Mouse (Mus musculus): Measurements from ENCODE around the gene Clpsl2. TPM values are rescaled to one million over a fixed set of nuclear protein-coding genes. Genes with fewer than 3 reads are reported as not detected.

The Clpsl2 gene
- polyA plus RNA-seq, 1 experiment, result not detected

DNA sequence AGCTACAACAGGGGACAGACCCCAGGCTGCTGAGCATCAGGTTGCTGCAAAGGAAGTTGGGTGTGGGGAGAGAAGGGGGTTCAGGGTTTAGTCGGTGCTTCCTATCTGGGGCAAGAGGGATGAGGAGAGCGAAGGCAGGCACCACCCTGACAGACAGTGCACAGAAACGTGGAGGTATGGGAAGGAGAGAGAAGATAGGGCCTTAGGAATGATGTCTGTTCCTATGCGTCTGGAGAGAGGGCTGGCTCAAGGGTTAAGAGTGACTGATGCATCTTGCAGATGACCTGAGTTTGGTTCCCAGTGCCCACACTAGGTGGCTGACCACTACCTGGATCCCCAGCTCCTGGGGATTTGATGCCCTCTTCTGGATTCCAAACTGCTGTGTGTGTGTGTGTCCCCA lies 32.3 kb upstream of the Clpsl2 start:
- no peak for DNase-seq
- Histone ChIP-seq H3K27me3 (ENCODE audit: control insufficient read depth, insufficient read depth, low read length) (no peaks in the 10 kb centered on the region), H3K4me1 (ENCODE audit: control insufficient read depth, insufficient read depth, low read length) (peaks cover under 1% of the 10 kb centered on the region; the same call in 1 of the 2 replicates), H3K4me3 (replicated peaks; ENCODE audit: insufficient read depth, low read depth, low read length) (no peak overlapping the region), H3K27ac (ENCODE audit: insufficient read depth, low read length) (no peak overlapping the region; the same call in 1 of the 2 replicates)
- WGBS, result 81% methylated on average over 4 of the region's 4 CpGs
- TF ChIP-seq CTCF (IDR thresholded peaks at IDR 0.05; ENCODE audit: borderline replicate concordance, insufficient read depth, low read depth, low read length), result no peak
- no peak for TF ChIP-seq POLR2A (IDR thresholded peaks at IDR 0.05; ENCODE audit: borderline replicate concordance, insufficient read depth, low read length)

DNA sequence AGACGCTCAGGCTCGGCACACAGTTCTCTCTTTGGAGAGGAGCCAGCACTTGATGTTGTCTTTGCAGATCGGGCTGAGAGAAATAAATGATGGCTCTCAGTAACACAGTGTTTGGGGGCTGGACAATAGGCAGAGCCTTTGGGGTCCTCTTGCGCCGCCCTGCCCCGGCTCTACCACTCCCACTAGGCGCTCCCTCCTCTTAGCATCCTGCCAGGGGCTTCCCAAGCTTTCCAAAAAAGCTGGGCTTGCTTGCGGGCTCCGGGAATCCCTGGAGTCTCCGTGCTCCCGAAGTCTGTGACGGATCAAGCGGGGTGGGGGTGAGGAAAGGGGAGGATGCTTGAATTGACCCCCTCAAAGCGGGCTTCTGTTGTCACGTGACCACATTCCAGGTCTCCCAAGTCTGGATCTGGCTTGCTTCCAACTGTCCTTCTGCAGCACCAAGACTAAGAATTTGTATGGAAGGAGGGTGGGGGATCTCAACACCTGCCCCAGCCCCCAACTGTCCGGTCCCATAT lies 31.7 kb upstream of the Clpsl2 start, which contains the start of gene Fkbp5:
Fkbp5 (minus strand) TSS at position 87 of the 515 bp plus-strand sequence.
- peak within 1 kb of the TSS; percentile 14; the same call in 1 of the 2 replicates for H3K27ac ChIP-seq (ENCODE audit: insufficient read depth, low read length)
- H3K4me3 ChIP-seq (replicated peaks; ENCODE audit: insufficient read depth, low read depth, low read length), result peak within 1 kb of the TSS; percentile 61
- H3K4me1 ChIP-seq (ENCODE audit: control insufficient read depth, insufficient read depth, low read length), result peaks cover 3% of the 10 kb centered on the region; the same call in 1 of the 2 replicates
- peak in 1 of 2 experiments; percentile 51 for DNase-seq
- 4% methylated on average over 16 of the region's 16 CpGs for WGBS
- TF ChIP-seq POLR2A (IDR thresholded peaks at IDR 0.05; ENCODE audit: borderline replicate concordance, insufficient read depth, low read length) (no peak), CTCF (IDR thresholded peaks at IDR 0.05; ENCODE audit: borderline replicate concordance, insufficient read depth, low read depth, low read length) (no peak)
- no peaks in the 10 kb centered on the region for H3K27me3 ChIP-seq (ENCODE audit: control insufficient read depth, insufficient read depth, low read length)

DNA sequence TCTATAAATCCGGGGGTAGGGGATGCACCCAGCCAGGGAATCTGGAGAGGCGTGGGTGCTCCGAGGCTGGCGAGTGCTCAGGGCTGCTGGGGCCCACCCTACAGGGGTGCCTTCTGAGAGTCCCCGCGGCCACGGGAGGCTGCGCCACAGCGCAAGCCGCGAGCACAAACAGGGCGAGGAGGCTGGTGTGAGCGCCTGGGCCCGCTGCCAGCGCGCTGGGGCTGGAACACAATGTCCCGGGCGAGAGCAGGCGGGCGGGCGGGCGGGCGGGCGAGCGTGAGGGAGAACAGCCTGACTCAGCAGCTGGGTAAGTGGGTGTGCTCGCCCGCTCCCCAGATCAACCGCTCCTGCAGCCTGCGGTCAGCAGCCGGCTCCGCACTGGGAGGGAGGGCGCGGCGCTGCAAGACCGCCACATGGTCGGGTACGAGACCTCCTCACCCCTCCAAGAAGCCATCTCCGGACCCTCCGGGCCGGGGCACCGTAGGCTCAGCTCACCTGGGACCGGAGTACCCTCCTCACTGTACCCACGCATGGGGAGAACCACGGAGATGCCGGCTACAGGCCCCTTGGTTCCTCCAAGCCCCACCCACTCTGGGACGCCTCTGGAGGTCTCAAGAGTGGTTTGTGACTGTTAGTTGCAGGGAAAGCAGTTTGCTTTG lies 31.1 kb upstream of the Clpsl2 start:
- Histone ChIP-seq H3K4me1 (ENCODE audit: control insufficient read depth, insufficient read depth, low read length) (peaks cover 3% of the 10 kb centered on the region; the same call in 1 of the 2 replicates), H3K27ac (ENCODE audit: insufficient read depth, low read length) (peak overlapping the region; percentile 14; the same call in 1 of the 2 replicates), H3K4me3 (replicated peaks; ENCODE audit: insufficient read depth, low read depth, low read length) (peak overlapping the region; percentile 61), H3K27me3 (ENCODE audit: control insufficient read depth, insufficient read depth, low read length) (no peaks in the 10 kb centered on the region)
- 2% methylated on average over 44 of the region's 46 CpGs for WGBS
- no peak for TF ChIP-seq CTCF (IDR thresholded peaks at IDR 0.05; ENCODE audit: borderline replicate concordance, insufficient read depth, low read depth, low read length)
- peak; percentile 83 to 84 for DNase-seq

DNA sequence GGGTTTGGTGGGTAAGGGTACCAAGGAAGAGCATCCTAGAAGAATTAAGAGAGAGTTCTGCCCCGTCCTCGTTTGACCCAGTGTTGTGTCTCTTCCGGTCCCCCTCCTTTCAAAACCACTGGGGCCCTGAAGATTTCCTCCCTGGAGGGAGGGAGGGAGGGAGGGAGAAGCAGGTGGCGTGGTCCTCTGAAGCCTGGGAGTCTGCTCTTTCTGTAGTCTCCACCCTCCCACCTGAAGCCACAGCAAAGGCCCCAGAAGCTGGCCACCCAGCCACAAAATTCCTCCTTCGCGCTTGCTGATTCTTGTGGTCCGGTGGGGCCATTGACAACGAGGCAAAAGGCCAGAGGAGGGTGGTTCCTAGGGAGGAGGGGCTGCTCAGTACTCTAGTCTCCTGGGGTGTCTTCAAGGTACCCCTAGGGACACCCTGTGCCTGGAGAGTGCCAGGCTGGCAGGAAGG lies 30.6 kb upstream of the Clpsl2 start:
- H3K27me3 ChIP-seq (ENCODE audit: control insufficient read depth, insufficient read depth, low read length), result no peaks in the 10 kb centered on the region
- peak overlapping the region; percentile 42 for H3K4me3 ChIP-seq (replicated peaks; ENCODE audit: insufficient read depth, low read depth, low read length)
- TF ChIP-seq CTCF (IDR thresholded peaks at IDR 0.05; ENCODE audit: borderline replicate concordance, insufficient read depth, low read depth, low read length) (no peak), POLR2A (IDR thresholded peaks at IDR 0.05; ENCODE audit: borderline replicate concordance, insufficient read depth, low read length) (no peak)
- WGBS, result 42% methylated on average over 8 of the region's 8 CpGs
- peaks cover 3% of the 10 kb centered on the region; the same call in 1 of the 2 replicates for H3K4me1 ChIP-seq (ENCODE audit: control insufficient read depth, insufficient read depth, low read length)
- no peak overlapping the region for H3K27ac ChIP-seq (ENCODE audit: insufficient read depth, low read length)
- DNase-seq, result no peak

DNA sequence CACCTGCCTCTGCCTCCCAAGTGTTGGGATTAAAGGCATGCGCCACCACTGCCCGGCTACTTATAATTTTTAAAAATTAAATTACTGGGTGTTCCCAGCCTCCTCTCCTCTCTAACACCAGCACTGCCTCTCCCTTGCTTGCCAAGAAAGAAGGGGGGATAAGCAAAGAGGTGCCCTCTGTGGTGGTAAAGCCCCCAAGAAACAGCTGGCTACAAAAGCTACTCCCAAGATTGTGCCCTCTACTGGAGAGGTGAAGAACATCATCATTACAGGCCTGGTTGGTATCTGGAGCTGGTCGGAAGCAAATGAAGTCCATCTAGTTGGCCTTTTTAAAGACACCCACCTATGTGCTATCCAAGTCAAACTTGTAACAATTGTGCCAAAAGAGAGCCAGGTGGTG lies 29.4 kb upstream of the Clpsl2 start:
- TF ChIP-seq CTCF (IDR thresholded peaks at IDR 0.05; ENCODE audit: borderline replicate concordance, insufficient read depth, low read depth, low read length), result peak; percentile 19; the same call in 1 of the 2 replicates
- TF ChIP-seq POLR2A (IDR thresholded peaks at IDR 0.05; ENCODE audit: borderline replicate concordance, insufficient read depth, low read length), result no peak
- Histone ChIP-seq H3K27me3 (ENCODE audit: control insufficient read depth, insufficient read depth, low read length) (no peaks in the 10 kb centered on the region), H3K4me1 (ENCODE audit: control insufficient read depth, insufficient read depth, low read length) (peaks cover 3% of the 10 kb centered on the region; the same call in 1 of the 2 replicates), H3K27ac (ENCODE audit: insufficient read depth, low read length) (no peak overlapping the region), H3K4me3 (replicated peaks; ENCODE audit: insufficient read depth, low read depth, low read length) (no peak overlapping the region)
- DNase-seq, result no peak
- 95% methylated on average over 3 of the region's 3 CpGs for WGBS

DNA sequence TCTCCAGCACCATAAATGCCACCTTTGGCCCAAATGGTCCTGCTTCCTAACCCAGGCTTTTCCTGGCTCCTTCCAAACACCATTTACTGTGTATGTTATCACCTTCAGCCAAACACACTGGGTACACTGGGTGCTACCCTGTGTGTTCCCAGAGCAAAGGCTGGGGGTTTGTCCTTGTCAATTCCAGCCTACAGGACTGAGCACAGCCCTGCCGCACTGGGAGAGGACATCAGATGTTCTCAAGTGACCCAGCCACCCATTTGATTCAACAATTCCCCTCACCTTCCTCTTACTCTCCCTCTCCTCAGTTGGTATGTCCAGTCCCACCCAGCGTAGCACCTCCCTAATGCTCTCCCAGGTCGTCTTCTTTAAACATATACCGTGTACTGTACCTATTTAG lies 28.6 kb upstream of the Clpsl2 start:
- H3K4me3 ChIP-seq (replicated peaks; ENCODE audit: insufficient read depth, low read depth, low read length), result no peak overlapping the region
- DNase-seq, result no peak
- WGBS, result 93% methylated on average over 4 of the region's 4 CpGs
- H3K27ac ChIP-seq (ENCODE audit: insufficient read depth, low read length), result no peak overlapping the region
- no peaks in the 10 kb centered on the region for H3K27me3 ChIP-seq (ENCODE audit: control insufficient read depth, insufficient read depth, low read length)
- TF ChIP-seq CTCF (IDR thresholded peaks at IDR 0.05; ENCODE audit: borderline replicate concordance, insufficient read depth, low read depth, low read length), result no peak
- TF ChIP-seq POLR2A (IDR thresholded peaks at IDR 0.05; ENCODE audit: borderline replicate concordance, insufficient read depth, low read length), result no peak
- H3K4me1 ChIP-seq (ENCODE audit: control insufficient read depth, insufficient read depth, low read length), result peaks cover 3% of the 10 kb centered on the region; the same call in 1 of the 2 replicates

DNA sequence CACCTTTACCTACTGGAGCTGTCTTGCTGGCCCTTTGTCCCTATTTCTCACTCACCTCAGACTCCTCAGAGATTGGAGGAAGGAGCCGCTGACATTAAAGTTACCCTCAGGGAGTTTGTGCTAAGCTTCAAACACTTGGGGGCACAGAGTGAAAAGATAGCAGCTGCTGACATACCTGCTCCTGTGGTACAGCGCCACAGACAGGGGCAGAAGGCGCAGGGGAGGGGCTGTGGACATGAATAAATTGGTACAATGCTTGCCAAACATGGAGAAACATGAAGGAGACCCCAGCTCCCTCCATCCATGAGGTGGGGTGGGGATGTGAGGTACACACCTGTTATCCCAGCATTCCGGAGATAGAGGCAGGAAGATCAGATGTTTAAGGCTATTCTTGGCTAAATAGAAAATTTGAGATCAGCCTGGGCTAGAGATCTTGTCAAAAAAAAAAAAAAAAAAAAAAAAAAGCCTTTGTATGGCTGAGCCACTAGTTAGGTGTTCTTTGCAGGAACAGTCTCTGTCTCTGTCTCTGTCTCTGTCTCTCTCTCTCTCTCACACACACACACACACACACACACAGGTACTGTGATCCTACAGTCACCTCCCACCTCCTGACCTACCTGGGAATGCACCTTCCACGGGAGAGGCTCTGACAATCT lies 28.0 kb upstream of the Clpsl2 start:
- H3K27ac ChIP-seq (ENCODE audit: insufficient read depth, low read length), result no peak overlapping the region
- whole genome bisulfite sequencing, result 75% methylated on average over 5 of the region's 5 CpGs
- H3K4me1 ChIP-seq (ENCODE audit: control insufficient read depth, insufficient read depth, low read length), result peaks cover 3% of the 10 kb centered on the region; the same call in 1 of the 2 replicates
- H3K4me3 ChIP-seq (replicated peaks; ENCODE audit: insufficient read depth, low read depth, low read length), result no peak overlapping the region
- TF ChIP-seq POLR2A (IDR thresholded peaks at IDR 0.05; ENCODE audit: borderline replicate concordance, insufficient read depth, low read length) (no peak), CTCF (IDR thresholded peaks at IDR 0.05; ENCODE audit: borderline replicate concordance, insufficient read depth, low read depth, low read length) (no peak)
- DNase-seq, result no peak
- no peaks in the 10 kb centered on the region for H3K27me3 ChIP-seq (ENCODE audit: control insufficient read depth, insufficient read depth, low read length)
